Comparison of ENCODE assay signal across 8 mouse cellular contexts in the genomic region with DNA sequence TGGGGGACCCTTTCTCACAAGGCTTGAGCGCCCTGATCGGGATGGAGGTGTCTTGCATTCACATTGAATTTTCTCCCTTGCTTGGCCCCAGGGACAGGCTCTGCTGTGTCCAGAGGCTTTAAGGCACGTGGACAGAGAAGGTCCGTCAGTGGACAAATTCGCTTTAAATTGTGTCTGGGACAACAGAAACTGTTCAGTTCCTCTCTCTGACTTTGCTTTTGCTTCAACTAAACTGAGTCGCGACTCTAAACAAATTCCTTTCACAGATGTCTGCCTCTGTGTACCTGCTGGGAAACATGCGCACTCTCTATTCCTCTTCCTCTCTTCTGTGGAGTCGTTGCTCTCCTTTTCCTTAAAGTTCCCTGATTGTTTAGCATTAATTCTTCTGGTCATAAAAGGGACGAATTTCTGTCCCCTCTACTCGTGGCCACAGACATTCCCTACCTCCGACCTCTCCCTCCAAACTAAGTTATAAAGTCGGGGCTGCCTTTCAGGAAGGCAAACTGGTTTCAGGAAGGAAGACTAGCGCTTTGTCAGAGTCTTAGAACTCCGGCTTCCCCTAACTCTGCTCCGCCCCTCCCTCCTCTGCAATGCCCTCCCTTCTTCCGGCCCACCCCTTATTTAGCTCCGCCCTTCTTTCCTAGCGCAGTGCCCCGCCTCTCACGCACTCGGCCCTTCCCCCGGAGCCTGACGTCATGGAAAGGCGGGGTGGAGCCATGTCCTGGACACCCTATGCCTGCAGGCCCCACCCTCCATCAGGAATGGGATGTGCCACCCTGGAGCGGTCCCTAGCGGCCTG. TPM values are rescaled to one million over a fixed set of nuclear protein-coding genes. Genes with fewer than 3 reads are reported as not detected.
A peak's percentile ranks its signal among the peaks of the same experiment; 100 is the strongest.
DNase-seq lines count a peak whose midpoint lies in the region; ATAC-seq lines count a peak whose summit lies in the region.

No protein-coding gene starts in this region.

- no peaks in the 10 kb centered on the region for H3K9me3 ChIP-seq in embryonic facial prominence, embryonic 14.5 days (ENCODE audit: control insufficient read depth, low read length)
- H3K9me3 ChIP-seq in kidney, embryonic 14.5 days (ENCODE audit: control insufficient read depth, low read length) = no peaks in the 10 kb centered on the region
- H3K9me3 ChIP-seq in limb, embryonic 15.5 days = no peaks in the 10 kb centered on the region

- H3K4me3 ChIP-seq in embryonic facial prominence, embryonic 14.5 days (ENCODE audit: low read depth, low read length) = peak overlapping the region; percentile 39
- peak overlapping the region; percentile 29 for H3K4me3 ChIP-seq in kidney, embryonic 14.5 days (ENCODE audit: low read length)
- H3K4me3 ChIP-seq in limb, embryonic 15.5 days = peak overlapping the region; percentile 41

- H3K4me1 ChIP-seq in embryonic facial prominence, embryonic 14.5 days (ENCODE audit: control insufficient read depth, insufficient read depth, low read length) = peaks cover 22% of the 10 kb centered on the region
- peaks cover 20% of the 10 kb centered on the region; the same call in 1 of the 2 replicates for H3K4me1 ChIP-seq in kidney, embryonic 14.5 days (ENCODE audit: control insufficient read depth, insufficient read depth, low read length)
- H3K4me1 ChIP-seq in limb, embryonic 15.5 days = peaks cover 43% of the 10 kb centered on the region

- H3K4me2 ChIP-seq in embryonic facial prominence, embryonic 14.5 days (ENCODE audit: low read depth, low read length) = peak overlapping the region; percentile 71
- H3K4me2 ChIP-seq in kidney, embryonic 14.5 days (replicated peaks; ENCODE audit: low read depth, low read length) = peak overlapping the region; percentile 77
- H3K4me2 ChIP-seq in limb, embryonic 15.5 days = peak overlapping the region; percentile 63

- peak overlapping the region; percentile 93 for H3K27ac ChIP-seq in embryonic facial prominence, embryonic 14.5 days (replicated peaks; ENCODE audit: low read depth, low read length)
- peak overlapping the region; percentile 32 for H3K27ac ChIP-seq in kidney, embryonic 14.5 days (ENCODE audit: low read depth, low read length)
- H3K27ac ChIP-seq in limb, embryonic 15.5 days = peak overlapping the region; percentile 93

- H3K27me3 ChIP-seq in embryonic facial prominence, embryonic 14.5 days (replicated peaks; ENCODE audit: control insufficient read depth, insufficient read depth, low read length) = no peaks in the 10 kb centered on the region
- no peaks in the 10 kb centered on the region for H3K27me3 ChIP-seq in kidney, embryonic 14.5 days (ENCODE audit: control insufficient read depth, insufficient read depth, low read length)
- H3K27me3 ChIP-seq in limb, embryonic 15.5 days = no peaks in the 10 kb centered on the region

- H3K9ac ChIP-seq in embryonic facial prominence, embryonic 14.5 days (ENCODE audit: low read depth, low read length) = peak overlapping the region; percentile 65
- peak overlapping the region; percentile 37 for H3K9ac ChIP-seq in kidney, embryonic 14.5 days (ENCODE audit: low read depth, low read length)
- no peak overlapping the region for H3K9ac ChIP-seq in limb, embryonic 15.5 days

- peak; percentile 99 for DNase-seq in 3134 (ENCODE audit: extremely low read depth, insufficient read length, low spot score)
- DNase-seq in adrenal gland, postnatal 4 days (ENCODE audit: low spot score in 2 of 2) = peak; percentile 93 to 98
- DNase-seq in embryonic facial prominence, embryonic 14.5 days (ENCODE audit: low spot score) = peak; percentile 99
- peak; percentile 99 for DNase-seq in heart, adult 9 months (ENCODE audit: low spot score in 2 of 2)
- peak; percentile 99 to 100 for DNase-seq in monocyte, adult 2 months (ENCODE audit: low read depth in 1 of 2, low spot score in 2 of 2)
- DNase-seq in spleen, postnatal 36 days (ENCODE audit: low spot score in 2 of 2) = peak; percentile 97

- peak; percentile 96 for ATAC-seq in embryonic facial prominence, embryonic 14.5 days (ENCODE audit: low read depth)
- ATAC-seq in kidney, embryonic 14.5 days (ENCODE audit: low FRiP score, low TSS enrichment) = peak; percentile 97
- ATAC-seq in limb, embryonic 15.5 days (ENCODE audit: insufficient number of reproducible peaks, low FRiP score, low TSS enrichment, low read depth) = peak; percentile 93

- H3K36me3 ChIP-seq in embryonic facial prominence, embryonic 14.5 days (ENCODE audit: control insufficient read depth, insufficient read depth, low read length) = no peaks in the 10 kb centered on the region
- H3K36me3 ChIP-seq in kidney, embryonic 14.5 days (ENCODE audit: control insufficient read depth, insufficient read depth, low read length) = no peaks in the 10 kb centered on the region
- H3K36me3 ChIP-seq in limb, embryonic 15.5 days = no peaks in the 10 kb centered on the region

- 3% methylated on average over 27 of the region's 27 CpGs for WGBS in embryonic facial prominence, embryonic 14.5 days
- 1% methylated on average over 27 of the region's 27 CpGs for WGBS in kidney, embryonic 14.5 days
- WGBS in limb, embryonic 15.5 days = 1% methylated on average over 27 of the region's 27 CpGs

RNA-seq across cellular contexts. Expression of gene Itpkb, which starts 56.9 kb away (rescaled TPM):
- total RNA-seq in adrenal gland, postnatal 4 days (2021) = 10 to 100 TPM; 73.5 to 77.8 TPM
- polyA plus RNA-seq in embryonic facial prominence, embryonic 14.5 days (2014; fragmentation: Nextera tagmentation; extraction: Ambion mirVana) = 7.4 and 7.6 TPM in 2 replicates
- 7.3 and 7.7 TPM in 2 replicates for polyA plus RNA-seq in kidney, embryonic 14.5 days (2014; fragmentation: Nextera tagmentation; extraction: Ambion mirVana)
- 12.7 and 15.1 TPM in 2 replicates for polyA plus RNA-seq in limb, embryonic 15.5 days (2015; fragmentation: Nextera tagmentation; extraction: Ambion mirVana)

Comparison
In these comparisons a context has a peak if more than half of its experiments do, and no peak if none do; other contexts are left out.
1. Peak in every context shown above with its lines: DNase-seq, ATAC-seq, H3K4me3 ChIP-seq and H3K27ac ChIP-seq.
2. H3K27ac ChIP-seq: peak in every context shown above with its lines; median percentile 93 in embryonic facial prominence, embryonic 14.5 days; 93 in limb, embryonic 15.5 days; 32 in kidney, embryonic 14.5 days.